Mouse (Mus musculus): ENCODE results near the gene Kmt2c. TPM values are rescaled to one million over a fixed set of nuclear protein-coding genes. Genes with fewer than 3 reads are reported as not detected.

Kmt2c gene
- total and polyA plus RNA-seq, 3 experiments, result 5.3 to 156 (median 50.2) TPM

DNA sequence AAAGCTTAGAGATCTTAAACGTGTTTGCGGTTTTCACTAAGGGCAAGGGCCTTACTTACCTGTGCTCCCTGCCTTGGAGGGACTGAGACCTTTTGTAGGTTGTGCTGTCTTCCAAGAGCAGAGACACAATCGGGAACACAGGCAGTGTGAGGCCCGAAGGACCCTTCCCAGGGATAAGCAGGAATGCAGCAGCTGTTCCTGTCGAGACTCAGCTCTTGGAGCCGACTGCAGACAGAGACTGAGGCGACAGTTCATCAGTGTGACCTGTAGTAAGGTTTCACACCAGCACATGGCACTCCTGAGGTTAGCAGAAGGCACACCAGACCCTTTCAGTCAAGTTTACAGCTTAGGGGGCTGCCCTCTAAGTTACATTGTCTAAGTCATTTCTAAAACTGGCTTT lies 236.3 kb downstream of the Kmt2c start:
- ATAC-seq (ENCODE audit: extremely low read depth, insufficient number of reproducible peaks, low FRiP score, poor library complexity, severe bottlenecking) (no peak), DNase-seq (ENCODE audit: low spot score) (no peak)
- Histone ChIP-seq H3K27me3 (ENCODE audit: insufficient read depth, low read length) (peaks cover 24% of the 10 kb centered on the region), H3K4me3 (ENCODE audit: low read depth, low read length) (no peak overlapping the region), H3K4me1 (ENCODE audit: insufficient read depth, low read depth, low read length) (no peaks in the 10 kb centered on the region), H3K9me3 (replicated peaks) (no peaks in the 10 kb centered on the region), H3K36me3 (replicated peaks) (peaks cover 2% of the 10 kb centered on the region)
- no peak for TF ChIP-seq GATA1 (IDR thresholded peaks at IDR 0.05; ENCODE audit: borderline replicate concordance, low read length)
- no peak for TF ChIP-seq TAL1 (conservative IDR thresholded peaks at IDR 0.05; ENCODE audit: low read depth, low read length)
- TF ChIP-seq CTCF (IDR thresholded peaks at IDR 0.05; ENCODE audit: low read depth, low read length), result no peak
- no peak for TF ChIP-seq POLR2AphosphoS5 (IDR thresholded peaks at IDR 0.05; ENCODE audit: insufficient replicate concordance, low read depth, low read length)
- TF ChIP-seq GATA2 (IDR thresholded peaks at IDR 0.05; ENCODE audit: borderline replicate concordance, low read depth, low read length), result no peak

DNA sequence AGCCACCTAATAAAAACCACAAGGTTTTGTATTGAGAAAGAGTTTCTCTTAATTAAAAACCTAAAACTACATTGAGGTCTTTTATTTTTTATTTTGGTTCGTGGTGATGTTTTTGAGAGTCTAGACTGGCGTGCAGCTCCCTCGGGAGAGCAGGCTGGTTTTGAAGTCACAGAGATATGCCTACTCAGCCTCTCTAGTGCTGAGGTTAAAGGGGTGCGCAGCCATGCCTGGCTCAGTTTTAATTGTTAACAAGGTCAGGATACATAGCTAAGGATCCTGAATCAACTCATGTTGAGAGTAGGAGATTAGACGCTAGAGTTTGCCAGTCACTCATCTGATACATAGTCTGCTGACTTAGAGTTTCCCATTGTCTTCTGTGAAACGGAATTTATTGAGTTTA lies 237.1 kb downstream of the Kmt2c start:
- H3K36me3 ChIP-seq (replicated peaks), result no peaks in the 10 kb centered on the region

DNA sequence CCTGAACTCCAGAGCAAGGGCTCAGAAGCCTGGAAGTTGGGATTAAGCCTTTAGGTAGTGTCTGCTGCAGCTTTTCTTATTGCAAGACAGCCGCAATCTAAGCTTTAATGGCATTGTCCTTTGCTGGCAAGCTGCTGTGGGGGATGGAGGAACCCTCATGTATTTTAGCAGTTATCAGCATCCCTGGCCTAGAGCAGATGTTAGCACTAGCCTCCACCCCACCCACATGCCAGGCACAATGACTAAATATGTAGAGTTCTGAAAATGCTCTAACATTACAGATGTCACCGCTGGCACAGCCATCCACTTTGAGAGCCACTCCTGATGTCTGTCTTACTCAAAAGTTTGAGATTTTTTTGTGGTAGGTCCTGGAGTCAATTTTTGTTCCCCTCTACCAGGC lies 241.9 kb downstream of the Kmt2c start:
- no peak for TF ChIP-seq GATA1 (IDR thresholded peaks at IDR 0.05; ENCODE audit: borderline replicate concordance, low read length)
- no peak for TF ChIP-seq CTCF (IDR thresholded peaks at IDR 0.05; ENCODE audit: low read depth, low read length)
- no peak for TF ChIP-seq TAL1 (conservative IDR thresholded peaks at IDR 0.05; ENCODE audit: low read depth, low read length)
- no peak for TF ChIP-seq GATA2 (IDR thresholded peaks at IDR 0.05; ENCODE audit: borderline replicate concordance, low read depth, low read length)
- TF ChIP-seq POLR2AphosphoS5 (IDR thresholded peaks at IDR 0.05; ENCODE audit: insufficient replicate concordance, low read depth, low read length), result no peak
- peaks cover 28% of the 10 kb centered on the region for H3K27me3 ChIP-seq (ENCODE audit: insufficient read depth, low read length)
- no peak for DNase-seq (ENCODE audit: low spot score)
- no peaks in the 10 kb centered on the region for H3K9me3 ChIP-seq (replicated peaks)
- no peak for ATAC-seq (ENCODE audit: extremely low read depth, insufficient number of reproducible peaks, low FRiP score, poor library complexity, severe bottlenecking)
- H3K4me3 ChIP-seq (ENCODE audit: low read depth, low read length), result no peak overlapping the region
- no peaks in the 10 kb centered on the region for H3K36me3 ChIP-seq (replicated peaks)
- no peaks in the 10 kb centered on the region for H3K4me1 ChIP-seq (ENCODE audit: insufficient read depth, low read depth, low read length)

More for the DNA sequence above, 237.1 kb downstream of the Kmt2c start:
- H3K4me1 ChIP-seq (ENCODE audit: insufficient read depth, low read depth, low read length), result no peaks in the 10 kb centered on the region
- no peak for TF ChIP-seq TAL1 (conservative IDR thresholded peaks at IDR 0.05; ENCODE audit: low read depth, low read length)
- TF ChIP-seq GATA1 (IDR thresholded peaks at IDR 0.05; ENCODE audit: borderline replicate concordance, low read length), result no peak
- no peak for TF ChIP-seq POLR2AphosphoS5 (IDR thresholded peaks at IDR 0.05; ENCODE audit: insufficient replicate concordance, low read depth, low read length)
- no peak for TF ChIP-seq CTCF (IDR thresholded peaks at IDR 0.05; ENCODE audit: low read depth, low read length)
- no peak for TF ChIP-seq GATA2 (IDR thresholded peaks at IDR 0.05; ENCODE audit: borderline replicate concordance, low read depth, low read length)
- ATAC-seq (ENCODE audit: extremely low read depth, insufficient number of reproducible peaks, low FRiP score, poor library complexity, severe bottlenecking), result no peak
- H3K27me3 ChIP-seq (ENCODE audit: insufficient read depth, low read length), result peaks cover 27% of the 10 kb centered on the region
- no peaks in the 10 kb centered on the region for H3K9me3 ChIP-seq (replicated peaks)
- no peak for DNase-seq (ENCODE audit: low spot score)
- H3K4me3 ChIP-seq (ENCODE audit: low read depth, low read length), result no peak overlapping the region

DNA sequence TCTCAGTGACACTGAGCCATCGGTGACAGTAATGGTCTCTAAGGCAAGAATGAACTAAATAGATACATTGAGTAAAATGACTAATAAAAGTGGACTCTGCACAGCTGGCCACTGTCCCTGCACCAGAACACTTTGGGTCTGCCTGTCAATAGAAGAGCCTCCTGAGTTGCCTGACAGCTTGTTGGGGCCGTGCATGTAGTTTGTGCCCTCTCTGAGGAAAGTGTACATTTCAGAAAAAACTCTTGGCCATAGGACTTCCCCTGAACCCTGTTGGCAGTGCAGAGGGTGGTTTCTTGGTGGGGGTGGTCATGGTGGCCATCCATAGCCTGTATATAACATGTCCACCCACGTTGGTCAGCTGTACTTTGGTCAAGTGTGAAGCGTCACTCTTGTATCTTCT lies 244.1 kb downstream of the Kmt2c start:
- TF ChIP-seq GATA1 (IDR thresholded peaks at IDR 0.05; ENCODE audit: borderline replicate concordance, low read length), result no peak
- TF ChIP-seq GATA2 (IDR thresholded peaks at IDR 0.05; ENCODE audit: borderline replicate concordance, low read depth, low read length), result no peak
- TF ChIP-seq TAL1 (conservative IDR thresholded peaks at IDR 0.05; ENCODE audit: low read depth, low read length), result no peak
- no peak for TF ChIP-seq POLR2AphosphoS5 (IDR thresholded peaks at IDR 0.05; ENCODE audit: insufficient replicate concordance, low read depth, low read length)
- no peak overlapping the region for H3K4me3 ChIP-seq (ENCODE audit: low read depth, low read length)
- H3K27me3 ChIP-seq (ENCODE audit: insufficient read depth, low read length), result peaks cover 34% of the 10 kb centered on the region
- ATAC-seq (ENCODE audit: extremely low read depth, insufficient number of reproducible peaks, low FRiP score, poor library complexity, severe bottlenecking) (no peak), DNase-seq (ENCODE audit: low spot score) (no peak)
- H3K9me3 ChIP-seq (replicated peaks), result no peaks in the 10 kb centered on the region
- H3K36me3 ChIP-seq (replicated peaks), result no peaks in the 10 kb centered on the region
- no peaks in the 10 kb centered on the region for H3K4me1 ChIP-seq (ENCODE audit: insufficient read depth, low read depth, low read length)

DNA sequence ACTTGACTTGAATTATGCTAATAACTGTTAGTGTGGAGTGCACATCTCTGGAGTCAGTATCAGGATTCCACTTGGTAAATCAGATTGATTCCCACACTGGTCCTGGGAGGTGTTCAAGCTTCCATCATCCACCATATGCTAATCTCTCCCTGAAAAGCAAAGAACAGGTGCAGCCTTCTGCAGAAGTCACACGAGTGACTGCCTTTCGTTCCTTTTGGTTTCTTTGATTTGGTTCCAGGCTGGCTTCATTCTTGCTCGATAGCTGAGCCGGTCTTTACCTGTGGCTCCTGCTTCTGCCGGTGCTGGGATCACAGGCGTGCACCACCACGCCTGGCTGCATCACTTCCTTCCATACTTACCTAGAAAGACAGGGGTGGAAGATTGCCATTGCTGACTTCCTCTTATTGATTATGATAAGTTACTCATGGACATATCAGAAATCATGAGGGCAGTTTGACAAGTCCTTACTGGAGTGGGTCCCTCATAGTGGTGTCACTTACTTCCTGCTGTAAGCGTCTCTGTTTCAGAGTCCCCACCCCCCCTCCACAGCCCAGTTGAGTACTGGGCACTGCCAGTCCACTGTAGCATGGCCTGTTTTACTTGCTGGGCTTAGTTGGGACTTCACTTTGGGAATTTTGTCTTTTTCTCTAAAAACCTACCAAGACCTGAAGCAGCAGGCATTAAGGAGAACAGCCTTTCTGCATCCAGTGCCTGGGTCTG lies 245.6 kb downstream of the Kmt2c start:
- TF ChIP-seq GATA2 (IDR thresholded peaks at IDR 0.05; ENCODE audit: borderline replicate concordance, low read depth, low read length) (no peak), TAL1 (conservative IDR thresholded peaks at IDR 0.05; ENCODE audit: low read depth, low read length) (no peak), POLR2AphosphoS5 (IDR thresholded peaks at IDR 0.05; ENCODE audit: insufficient replicate concordance, low read depth, low read length) (no peak), GATA1 (IDR thresholded peaks at IDR 0.05; ENCODE audit: borderline replicate concordance, low read length) (no peak), CTCF (IDR thresholded peaks at IDR 0.05; ENCODE audit: low read depth, low read length) (no peak)
- peaks cover 27% of the 10 kb centered on the region for H3K27me3 ChIP-seq (ENCODE audit: insufficient read depth, low read length)
- no peaks in the 10 kb centered on the region for H3K36me3 ChIP-seq (replicated peaks)
- no peaks in the 10 kb centered on the region for H3K4me1 ChIP-seq (ENCODE audit: insufficient read depth, low read depth, low read length)
- ATAC-seq (ENCODE audit: extremely low read depth, insufficient number of reproducible peaks, low FRiP score, poor library complexity, severe bottlenecking) (no peak), DNase-seq (ENCODE audit: low spot score) (no peak)
- H3K4me3 ChIP-seq (ENCODE audit: low read depth, low read length), result no peak overlapping the region
- H3K9me3 ChIP-seq (replicated peaks), result no peaks in the 10 kb centered on the region

DNA sequence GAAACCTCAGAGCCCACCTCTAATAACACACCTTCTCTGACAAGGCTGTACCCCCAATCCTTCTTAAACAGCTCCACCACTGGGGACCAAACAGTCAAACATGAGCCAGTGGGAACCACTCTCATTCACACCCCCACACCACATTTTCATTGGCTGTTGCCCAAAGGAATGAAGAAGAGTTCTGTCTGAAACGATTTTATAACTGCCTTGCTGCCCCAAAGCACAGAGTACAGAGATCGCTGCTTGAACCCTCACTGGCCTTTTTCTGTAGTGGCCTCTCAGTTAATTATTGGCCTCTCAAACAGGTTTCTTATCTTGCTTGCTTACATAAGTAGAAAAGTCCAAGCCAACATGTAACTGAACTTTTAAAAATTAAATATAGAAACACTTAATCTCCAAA lies 246.2 kb downstream of the Kmt2c start:
- no peak for ATAC-seq (ENCODE audit: extremely low read depth, insufficient number of reproducible peaks, low FRiP score, poor library complexity, severe bottlenecking)

More for the DNA sequence above, 246.2 kb downstream of the Kmt2c start:
- Histone ChIP-seq H3K4me3 (ENCODE audit: low read depth, low read length) (no peak overlapping the region), H3K27me3 (ENCODE audit: insufficient read depth, low read length) (peaks cover 23% of the 10 kb centered on the region), H3K4me1 (ENCODE audit: insufficient read depth, low read depth, low read length) (no peaks in the 10 kb centered on the region), H3K9me3 (replicated peaks) (no peaks in the 10 kb centered on the region), H3K36me3 (replicated peaks) (no peaks in the 10 kb centered on the region)
- no peak for DNase-seq (ENCODE audit: low spot score)
- TF ChIP-seq GATA1 (IDR thresholded peaks at IDR 0.05; ENCODE audit: borderline replicate concordance, low read length) (no peak), CTCF (IDR thresholded peaks at IDR 0.05; ENCODE audit: low read depth, low read length) (no peak), TAL1 (conservative IDR thresholded peaks at IDR 0.05; ENCODE audit: low read depth, low read length) (no peak)
